Mouse (Mus musculus) olfactory bulb, adult 2 months (tissue): ENCODE measurements at regions not wholly inside any gene's neighbourhood (a gene's known extent, or its start where the extent isn't known, plus 50 kb on each side); places are given as distances from the start of the nearest gene placed in this dataset.

Experiments used
- CTCF ChIP-seq: fragments of 200-500 bp; IDR thresholded peaks from 2 replicates; pipeline ENCODE4 v1.5.1; 2012; ENCODE audit warnings: low read depth, mild to moderate bottlenecking, low read length, moderate library complexity; ENCODE audit not compliant: insufficient read depth
- POLR2A ChIP-seq: fragments of 200-500 bp; IDR thresholded peaks from 2 replicates; pipeline ENCODE4 v1.6.1; 2012; ENCODE audit warnings: mild to moderate bottlenecking, low read depth, low read length, moderate library complexity; ENCODE audit not compliant: insufficient read depth

GRCm38 (mm10) chr15:63252781-63253340 is 592.1 kb downstream of the Gsdmc2 start:
- TF ChIP-seq CTCF (no peak), POLR2A (no peak)
